Mouse (Mus musculus): ENCODE measurements at regions not wholly inside any gene's neighbourhood (a gene's known extent, or its start where the extent isn't known, plus 50 kb on each side); places are given as distances from the start of the nearest gene placed in this dataset.

DNA sequence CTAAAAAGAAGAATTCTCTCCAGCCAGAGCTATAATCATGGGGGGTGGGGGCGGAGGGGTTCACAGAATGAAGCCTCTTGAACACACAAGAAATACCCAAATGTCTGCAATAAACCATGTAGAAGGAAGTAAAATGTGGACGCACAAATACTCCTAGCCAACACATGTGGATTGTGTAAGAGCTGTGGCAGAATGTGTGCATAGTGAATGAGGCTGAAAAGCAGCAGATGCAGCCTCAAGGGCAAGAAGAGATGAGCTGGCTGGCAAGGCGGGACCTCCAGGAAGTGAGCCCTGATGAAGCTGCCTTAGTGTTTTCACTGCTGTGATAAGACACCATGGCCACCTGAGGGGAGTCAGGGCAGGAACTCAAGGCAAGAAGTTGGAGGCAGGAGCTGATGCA is 53.3 kb upstream of the Arhgap28 start:
- DNase-seq: no peak

DNA sequence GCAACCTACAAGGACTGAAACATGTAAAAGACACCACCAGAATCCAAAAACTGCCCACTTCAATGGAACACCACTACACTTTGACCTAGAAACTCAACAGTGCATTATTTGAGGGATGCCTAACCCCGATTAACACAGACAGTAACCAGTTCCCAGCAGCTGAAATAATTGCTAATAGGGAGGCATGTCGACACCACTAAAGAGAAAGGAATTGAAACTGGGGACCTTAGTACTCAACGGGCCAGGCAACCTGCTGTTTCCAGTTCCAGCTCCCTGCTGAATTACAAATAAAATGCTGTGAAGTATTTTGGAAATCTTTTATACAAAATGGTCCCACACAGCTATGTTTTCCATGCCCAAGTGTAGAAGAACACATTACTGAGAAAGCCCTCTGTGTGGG is 56.5 kb upstream of the Arhgap28 start:
- DNase-seq: no peak

DNA sequence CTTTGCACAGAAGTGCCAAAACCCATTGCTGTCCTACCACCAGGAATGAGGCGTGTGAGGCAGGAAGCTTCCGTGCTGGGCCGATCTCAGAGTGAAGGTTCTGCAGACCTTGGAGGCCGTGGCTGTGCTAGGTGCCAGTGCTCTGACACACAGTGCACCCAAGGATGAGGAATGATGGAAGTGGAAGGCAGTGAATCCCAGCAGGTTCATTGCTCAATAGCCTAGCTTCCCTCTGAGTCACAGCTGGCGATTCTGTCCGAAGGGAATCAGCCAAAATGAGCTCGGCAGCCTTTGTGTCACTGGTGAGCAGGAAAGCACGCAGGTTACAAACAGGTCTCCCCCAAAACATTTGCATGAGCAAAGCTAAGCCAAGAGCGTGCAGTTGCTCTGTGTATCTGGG is 61.8 kb upstream of the Arhgap28 start:
- no peak for DNase-seq

DNA sequence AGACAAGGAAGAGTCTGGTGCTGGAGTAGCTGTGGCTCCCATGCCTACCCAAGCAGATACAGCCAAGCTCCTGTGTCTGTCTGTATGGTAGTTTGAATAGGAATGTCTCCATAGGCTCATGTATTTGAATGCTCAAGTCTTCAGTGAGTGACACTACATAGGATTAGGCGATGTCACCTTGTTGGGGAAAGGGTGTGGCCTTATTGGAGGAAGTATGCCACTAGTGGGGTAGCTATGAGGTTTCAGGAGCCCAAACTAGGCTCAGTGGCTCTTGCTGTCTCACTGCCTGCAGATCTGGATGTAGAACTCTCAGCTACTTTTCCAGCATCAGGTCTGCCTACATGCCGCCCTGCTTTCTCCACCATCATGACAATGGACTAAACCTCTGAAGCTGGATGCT is 62.3 kb upstream of the Arhgap28 start:
- DNase-seq: no peak

DNA sequence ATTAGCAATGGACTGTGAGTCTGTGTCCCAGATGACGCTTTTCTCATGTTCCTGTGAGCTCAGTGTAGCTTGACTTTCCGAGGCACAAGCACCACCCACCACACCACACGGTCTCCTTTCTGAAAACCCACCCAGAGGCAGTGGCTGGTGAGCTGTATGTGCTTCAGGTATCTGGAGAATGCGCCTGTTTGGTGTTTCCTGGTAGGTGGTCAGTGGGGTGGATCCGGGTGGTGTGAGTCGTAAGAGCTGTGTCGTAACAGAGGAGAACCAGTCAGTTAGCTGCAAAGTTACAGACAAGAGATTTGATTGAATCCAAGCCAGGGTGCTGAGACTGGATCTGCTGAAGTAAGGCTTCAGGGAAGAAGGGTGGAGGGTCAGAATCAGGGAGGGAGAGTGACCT is 65.1 kb upstream of the Arhgap28 start:
- no peak for DNase-seq

DNA sequence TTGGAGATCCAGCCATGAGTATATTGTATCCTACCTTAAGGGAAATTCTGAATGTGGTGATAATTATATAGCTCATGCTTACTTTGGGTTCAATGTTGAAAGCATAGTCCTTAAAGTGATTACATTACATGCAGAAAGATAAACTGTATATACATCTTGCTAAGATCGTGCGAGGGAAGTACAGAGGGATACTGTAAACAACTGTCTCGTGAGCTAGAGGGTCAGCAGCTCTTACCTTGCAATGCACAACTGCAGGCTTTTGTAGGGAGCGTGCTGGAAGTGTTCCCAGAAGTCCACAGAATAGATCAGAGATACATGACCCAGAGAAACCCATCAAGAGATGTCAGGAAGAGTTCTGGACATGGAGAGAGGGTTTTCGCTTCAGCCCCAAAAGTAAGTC is 65.6 kb upstream of the Arhgap28 start:
- DNase-seq: no peak

DNA sequence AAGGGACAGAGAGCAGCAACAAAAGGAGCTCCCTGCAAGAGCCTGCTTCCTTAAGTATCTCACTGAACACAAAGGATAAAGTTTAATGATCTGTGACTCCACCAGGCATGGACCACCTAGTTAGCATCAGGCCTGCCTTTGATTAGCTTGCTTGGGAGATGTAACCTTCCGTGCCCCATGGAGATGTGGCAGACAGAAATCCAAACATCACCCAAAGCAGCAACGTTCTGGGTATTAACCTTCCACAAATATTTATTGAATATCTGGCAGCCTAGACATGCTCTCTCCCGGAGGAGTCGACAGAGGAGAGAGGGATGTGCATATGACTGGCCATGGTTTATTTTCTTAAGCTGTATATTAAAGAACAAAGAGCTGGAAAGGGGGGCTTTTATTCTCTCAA is 67.6 kb upstream of the Arhgap28 start:
- no peak for DNase-seq

DNA sequence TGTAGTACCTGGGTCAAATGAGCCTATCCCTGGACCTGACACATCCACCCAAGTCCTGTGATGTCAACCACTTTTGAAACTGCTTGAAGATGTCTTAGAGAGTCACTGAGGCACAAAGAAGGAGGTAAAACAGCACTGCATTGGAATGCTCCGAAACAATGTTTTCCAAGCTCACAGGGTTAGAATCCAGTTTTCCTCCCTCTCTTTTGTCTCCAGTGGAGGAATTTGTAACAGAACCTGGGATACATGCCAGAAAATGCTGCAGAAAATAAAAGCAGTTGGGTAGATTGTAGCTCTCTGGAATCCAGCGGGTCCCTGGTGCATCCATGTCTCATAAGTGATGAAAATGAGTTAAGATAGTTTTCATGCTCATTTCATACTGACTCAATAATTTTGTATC is 71.8 kb upstream of the Arhgap28 start:
- no peak for DNase-seq

DNA sequence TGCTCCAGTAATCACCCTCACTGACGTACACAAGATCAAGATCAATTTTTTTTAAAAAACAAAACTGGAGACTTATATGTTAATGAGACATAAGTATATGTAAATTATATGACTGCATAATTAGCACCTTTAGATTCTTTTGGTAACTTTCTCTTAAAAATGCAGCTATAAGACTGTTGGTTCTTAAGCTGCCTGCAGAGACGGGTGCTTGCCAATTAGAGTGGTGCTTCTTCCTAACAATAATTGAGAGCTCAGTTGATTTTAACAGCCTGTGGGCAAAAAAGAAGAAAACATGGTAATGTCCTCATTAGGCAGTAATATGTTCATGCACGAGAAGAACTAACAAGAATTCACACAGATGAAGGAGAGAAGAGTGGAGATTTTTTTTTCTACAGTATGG is 74.8 kb upstream of the Arhgap28 start:
- no peak for DNase-seq

DNA sequence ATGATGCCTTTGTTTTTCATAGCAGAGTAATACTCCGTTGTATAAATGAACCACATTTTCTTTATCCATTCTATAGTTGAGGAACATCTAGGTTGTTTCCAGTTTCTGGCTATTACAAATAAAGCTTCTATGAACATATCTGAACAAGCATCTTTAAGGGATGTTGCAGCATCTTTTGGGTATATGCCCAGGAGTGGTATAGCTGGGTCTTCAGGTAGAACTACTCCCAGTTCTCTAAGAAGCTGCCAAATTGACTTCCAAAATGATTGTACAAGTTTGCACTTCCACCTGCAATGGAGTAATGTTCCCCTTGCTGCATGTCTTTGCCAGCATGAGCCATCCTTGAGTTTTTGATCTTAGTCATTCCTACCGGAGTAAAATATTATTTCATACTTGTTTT is 80.5 kb upstream of the Arhgap28 start:
- DNase-seq: no peak

DNA sequence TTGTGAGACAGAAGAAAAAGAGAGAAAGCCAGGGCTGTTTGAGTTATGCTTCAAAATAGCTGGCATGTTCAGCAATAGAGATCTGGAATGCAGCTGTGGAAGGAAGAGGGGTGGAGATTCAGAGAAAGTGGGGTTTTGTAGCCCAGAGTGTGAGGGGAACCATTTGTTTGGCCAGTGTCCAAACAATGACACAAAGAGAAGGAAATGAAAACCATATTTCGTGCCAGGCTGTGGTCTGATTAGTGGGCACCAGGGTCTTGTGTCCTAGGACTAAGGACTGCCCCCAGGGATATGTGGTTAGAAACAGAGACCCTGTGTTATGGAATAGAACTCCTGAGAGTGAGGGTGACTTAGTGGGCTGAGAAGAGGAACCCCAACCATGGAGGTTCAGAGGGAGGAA is 83.2 kb upstream of the Arhgap28 start:
- DNase-seq: no peak

DNA sequence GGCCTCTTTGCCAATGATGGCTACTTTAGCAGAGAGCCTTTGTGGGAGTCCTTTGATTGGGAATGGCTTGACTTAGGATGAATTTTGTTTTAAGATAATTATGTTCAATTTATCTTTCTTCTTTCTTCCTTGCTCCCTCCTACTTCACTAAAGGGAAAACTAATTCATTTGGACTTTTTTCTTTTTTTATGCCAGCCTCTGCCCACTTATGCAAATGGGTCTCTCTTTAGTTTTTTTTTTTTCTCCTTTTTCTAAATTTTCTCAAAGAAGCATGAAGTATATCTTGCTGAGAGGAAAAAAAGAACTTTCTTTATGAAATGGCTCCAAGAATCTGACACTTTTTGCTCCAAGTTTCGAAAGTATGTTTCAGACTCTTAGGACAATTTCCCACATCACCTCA is 85.3 kb upstream of the Arhgap28 start:
- no peak for DNase-seq

DNA sequence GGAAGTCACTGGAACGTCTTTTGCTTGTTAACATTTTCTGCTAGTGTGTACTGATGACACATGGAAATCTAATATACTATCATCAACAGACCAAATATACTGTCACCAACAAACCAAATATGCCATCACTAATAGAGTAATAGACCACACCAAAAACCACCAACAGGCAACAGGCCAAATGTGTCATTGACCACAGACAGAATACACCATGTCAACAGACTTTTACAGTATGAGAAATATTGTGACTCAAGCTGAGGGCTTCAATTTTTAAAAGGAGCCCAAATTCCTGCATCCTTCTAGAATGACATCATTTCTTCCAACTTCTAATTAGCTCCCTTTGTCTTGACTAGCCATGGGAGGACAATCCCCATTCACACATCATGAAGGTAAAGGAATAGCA is 85.9 kb upstream of the Arhgap28 start:
- no peak for DNase-seq

DNA sequence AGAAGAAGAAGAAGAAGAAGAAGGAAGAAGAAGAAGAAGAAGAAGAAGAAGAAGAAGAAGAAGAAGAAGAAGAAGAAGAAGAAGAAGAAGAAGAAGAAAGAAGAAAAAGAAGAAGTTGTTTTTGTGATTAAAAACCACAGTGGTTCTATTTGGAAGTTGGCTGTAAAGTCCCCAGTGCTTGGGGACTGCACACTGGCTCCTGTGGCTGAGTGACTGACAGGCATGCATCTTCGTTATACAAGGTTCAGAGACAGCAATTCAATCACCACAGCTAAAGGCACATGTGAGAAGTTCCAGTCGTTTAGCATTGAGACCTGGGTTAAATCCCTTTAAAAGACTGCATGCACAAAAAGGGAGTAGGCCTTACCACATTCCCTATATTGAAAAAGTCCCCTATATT is 93.1 kb upstream of the Arhgap28 start:
- no peak for DNase-seq

DNA sequence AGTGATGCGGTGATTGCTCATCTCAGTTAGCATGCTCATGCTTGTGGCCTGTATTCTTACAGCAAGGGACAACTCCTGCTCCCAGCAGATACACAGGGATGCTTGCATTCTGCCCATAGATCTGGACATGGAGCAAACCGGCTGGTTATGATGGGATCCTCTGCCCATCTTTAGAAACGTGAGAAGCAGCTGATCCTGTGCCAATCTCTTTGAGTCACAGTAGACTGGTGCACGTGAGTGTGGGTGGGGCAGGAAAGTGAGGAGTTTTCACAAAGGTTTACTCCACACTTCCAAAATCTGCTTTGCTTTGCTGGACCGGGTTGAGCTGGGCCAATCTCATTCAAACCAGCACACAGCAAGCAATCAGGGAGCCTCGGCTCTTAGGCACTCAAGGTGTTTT is 93.5 kb upstream of the Arhgap28 start:
- DNase-seq: peak; percentile 7

DNA sequence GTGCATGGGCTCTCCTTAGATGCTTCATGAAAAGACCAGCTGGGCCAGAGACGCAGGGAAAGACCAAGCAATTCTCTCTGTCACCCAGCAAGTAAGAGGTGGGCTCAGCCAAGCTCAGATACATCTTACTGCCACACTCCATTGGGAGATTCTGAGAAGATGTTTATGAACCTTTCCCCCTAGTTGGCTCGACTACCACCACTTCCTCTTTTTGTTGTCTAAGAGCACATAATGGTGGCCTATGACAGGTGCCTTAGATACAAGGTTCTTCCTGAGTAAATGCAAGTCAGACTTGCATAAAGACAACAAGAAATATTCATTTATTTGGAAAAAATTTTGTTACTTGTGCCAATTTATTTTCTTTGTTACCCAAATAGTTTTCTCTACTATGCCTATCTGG is 96.2 kb upstream of the Arhgap28 start:
- no peak for DNase-seq

DNA sequence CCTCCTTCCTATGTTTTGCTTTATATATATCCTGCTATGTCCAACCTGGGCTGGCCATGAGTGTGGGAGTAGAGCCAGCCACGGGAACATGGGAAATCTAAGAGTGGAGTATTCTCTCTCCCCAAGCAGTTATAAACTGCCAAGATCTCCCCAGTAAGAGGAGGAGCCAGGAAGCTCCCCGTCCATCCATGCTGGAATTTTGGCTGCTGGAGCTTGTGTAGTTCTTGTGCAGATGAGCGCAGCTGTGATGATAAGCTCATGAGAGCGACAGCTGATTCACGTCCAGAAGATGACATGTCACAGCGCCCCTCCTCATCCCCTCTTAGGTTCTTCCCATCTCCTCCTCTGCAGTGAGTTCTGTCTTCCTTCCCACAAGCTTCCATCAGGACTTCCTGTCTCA is 99.4 kb upstream of the Arhgap28 start:
- no peak for DNase-seq

DNA sequence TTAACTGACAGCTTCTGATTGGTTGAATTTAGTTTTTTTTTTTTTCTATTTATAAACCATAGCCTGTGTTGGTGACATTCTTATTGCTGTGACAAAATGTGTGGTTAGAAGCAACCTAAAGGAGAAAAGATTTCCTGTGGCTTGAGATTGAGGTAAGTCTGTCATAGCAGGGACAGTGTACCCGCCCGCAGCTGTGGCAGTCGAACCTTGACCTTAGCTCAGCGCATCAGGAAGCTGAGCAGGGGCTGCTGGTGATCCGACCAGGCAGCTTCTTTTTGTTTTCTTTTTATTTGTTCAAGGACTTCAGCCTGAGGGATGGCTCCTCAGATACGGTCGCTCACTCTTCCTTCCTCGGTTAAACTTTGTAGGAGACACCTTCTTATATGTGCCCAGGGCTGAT is 102.4 kb upstream of the Arhgap28 start:
- no peak for DNase-seq

DNA sequence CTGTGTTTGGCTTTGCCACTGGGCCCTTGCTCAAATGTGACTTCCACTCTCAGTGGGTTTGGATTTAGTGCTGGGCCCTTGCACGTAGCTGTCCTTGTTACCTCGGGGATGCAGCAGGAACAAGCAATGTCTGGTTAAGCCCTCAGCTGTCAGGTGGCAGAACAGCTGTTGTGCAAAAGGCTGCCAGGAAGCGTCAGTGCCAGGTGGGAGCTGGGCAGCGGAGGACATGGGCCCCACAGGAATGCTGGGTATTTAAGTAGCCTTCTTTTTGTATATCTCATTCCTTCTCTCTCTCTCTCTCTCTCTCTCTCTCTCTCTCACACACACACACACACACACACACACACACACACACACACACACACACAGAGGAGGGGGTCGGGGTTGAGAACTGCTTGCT is 104.0 kb upstream of the Arhgap28 start:
- no peak for DNase-seq

DNA sequence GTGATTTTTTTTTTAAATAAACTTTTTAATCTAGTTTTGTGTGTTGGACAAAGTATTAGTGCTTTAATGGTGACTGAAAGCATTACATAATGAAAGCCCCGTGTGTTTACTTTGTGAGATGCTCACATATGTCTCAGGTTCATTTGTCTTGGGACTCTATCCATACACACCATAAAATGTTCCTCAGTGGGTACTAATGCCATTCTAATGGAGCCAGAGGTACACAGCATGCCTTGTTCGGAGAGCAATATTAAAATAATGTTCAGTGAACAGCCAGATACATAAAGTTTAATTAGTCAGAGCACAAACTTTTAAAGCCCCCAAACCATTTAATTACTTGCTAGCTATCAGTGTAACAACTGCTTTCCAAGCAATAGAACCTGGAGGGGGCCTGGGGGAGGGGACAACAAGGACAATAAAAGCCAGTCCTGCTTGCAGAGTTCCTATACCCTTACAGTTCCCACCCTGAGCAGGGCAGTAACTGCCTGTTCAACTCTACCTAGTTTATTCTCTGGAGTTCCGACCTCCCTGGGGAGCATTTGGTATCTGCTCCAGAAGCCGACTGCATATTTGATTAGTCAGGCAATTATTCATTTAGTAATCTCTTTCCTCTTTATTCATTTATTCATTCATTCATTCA is 108.0 kb upstream of the Arhgap28 start:
- no peak for DNase-seq

DNA sequence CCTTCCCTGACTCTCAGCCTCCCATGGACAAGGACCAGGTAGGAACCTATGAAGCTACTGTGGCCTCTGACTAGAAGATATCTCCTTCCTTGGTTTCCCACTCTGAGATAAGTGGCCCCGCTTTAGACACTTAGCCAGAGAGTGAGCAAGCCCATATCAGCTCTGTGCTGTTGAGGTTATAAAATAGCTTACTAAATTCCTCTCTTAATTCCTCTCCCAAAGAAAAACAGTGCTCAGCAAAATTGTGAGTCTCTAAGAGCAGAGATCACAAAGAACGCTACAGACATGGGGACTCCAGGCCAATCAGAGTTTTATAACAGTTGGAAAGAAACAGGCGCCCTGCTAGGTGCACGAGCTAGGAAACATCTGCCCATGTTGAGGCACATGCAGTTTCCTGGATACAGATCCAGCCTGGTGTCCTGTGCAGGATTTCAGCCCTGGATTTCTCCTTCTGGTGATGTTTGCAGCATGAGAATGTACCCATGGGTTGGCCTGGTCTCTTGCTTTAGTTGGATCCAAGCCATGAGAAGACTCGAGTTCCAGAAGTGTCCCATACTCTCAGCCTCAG is 108.9 kb upstream of the Arhgap28 start:
- DNase-seq: no peak

DNA sequence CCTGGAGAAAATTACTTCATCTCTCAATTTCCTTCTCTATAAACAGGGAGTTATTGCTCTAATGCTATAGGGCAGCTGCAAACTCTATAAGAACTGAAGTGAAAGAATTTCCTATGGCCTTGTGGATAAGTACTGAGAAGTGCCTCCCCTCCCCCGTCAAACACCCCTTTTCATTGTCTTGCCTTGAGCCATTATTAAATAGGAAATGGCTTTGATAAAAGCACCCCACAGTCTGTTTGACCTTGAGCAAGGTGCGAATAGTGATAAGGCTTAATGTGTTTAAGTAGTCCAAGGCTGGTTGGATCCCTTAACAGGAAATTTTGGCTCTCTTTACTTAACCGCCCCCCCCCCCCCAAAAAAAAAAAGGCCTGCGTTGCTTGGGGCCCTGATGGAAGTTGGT is 111.7 kb upstream of the Arhgap28 start:
- no peak for DNase-seq

DNA sequence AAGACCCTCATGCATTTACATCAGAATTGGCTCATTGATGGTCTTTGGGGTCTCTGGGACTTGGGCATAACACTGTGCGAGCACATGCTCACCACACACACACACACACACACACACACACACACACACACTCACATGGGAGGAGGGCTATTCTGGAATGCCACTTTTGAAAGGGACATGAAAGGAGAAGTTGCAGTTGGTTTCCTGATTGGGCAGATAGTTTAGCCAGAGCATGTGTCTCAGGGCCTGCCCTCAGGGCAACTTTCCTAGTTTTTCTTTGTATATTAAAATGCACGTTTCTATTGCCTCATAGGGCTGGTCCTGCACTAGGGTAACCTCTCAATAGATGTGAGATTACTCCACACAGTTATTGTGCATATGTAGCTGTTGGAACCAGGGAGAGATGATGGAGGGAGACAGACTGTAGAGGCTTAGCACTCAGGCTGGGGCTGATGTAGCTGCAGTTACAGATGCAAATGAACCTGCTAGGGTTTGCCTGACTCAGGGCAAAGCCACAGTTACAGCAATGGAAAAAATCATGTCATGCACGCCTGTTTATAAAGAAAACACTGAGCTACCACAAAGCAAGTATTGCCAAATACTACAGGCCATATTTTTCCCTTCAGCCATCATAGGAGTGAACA is 115.3 kb upstream of the Arhgap28 start:
- no peak for DNase-seq

DNA sequence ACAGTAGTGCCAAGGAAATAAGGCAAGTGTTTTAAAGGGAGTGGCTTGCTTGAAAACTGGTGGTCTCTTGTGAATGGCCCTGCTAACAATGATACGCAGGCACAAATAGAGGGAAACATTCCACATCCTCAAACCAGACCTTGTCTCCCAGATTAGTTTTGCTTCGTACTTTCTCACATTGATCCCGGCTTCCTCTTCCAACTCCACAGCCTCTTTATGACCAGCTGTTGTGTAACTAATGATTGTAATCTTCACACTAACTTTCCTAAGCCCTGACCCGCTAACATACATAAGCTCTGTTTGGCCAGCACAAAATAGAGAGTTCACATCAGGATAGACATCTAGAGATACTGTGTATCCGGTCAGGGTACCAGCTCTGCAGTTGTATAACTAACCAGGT is 116.3 kb upstream of the Arhgap28 start:
- no peak for DNase-seq

DNA sequence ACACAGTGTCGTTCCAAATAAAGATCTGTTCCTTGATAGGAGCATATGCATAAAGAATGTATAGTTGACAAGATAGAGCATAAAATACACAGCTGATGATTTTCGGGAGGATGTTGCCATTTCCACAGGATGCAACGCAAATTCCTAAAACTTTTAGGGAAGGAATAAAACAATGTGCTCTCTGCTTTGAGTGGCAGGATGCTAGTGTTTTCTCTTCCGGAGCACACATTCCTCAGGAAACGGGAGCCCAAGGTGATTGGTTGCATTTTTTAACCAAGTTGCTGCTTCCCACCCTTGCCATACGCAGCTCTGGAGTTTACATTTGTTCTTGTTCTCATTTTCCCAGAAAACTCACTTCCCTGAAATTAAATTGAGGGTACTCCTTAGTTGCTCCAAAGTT is 116.8 kb upstream of the Arhgap28 start:
- no peak for DNase-seq
